Mouse (Mus musculus) heart, adult 11 months (tissue): ENCODE measurements around the gene Nudt22.
A peak's percentile ranks its signal among the peaks of the same experiment; 100 is the strongest.

ENCODE experiments used
- DNase-seq: peaks from one replicate; pipeline ENCODE4 v3.0.0; 2022

The Nudt22 gene

GRCm38 (mm10) chr19:6975537-6976521 lies 20.1 kb downstream of the Nudt22 start, which contains the start of gene Plcb3:
Gene Plcb3 (minus strand): TSS chr19:6976470.
- peak; percentile 98 for DNase-seq

GRCm38 (mm10) chr19:6974211-6975205 lies 21.4 kb downstream of the Nudt22 start, which contains the start of gene Ppp1r14b:
Gene Ppp1r14b (plus strand): TSS chr19:6974968.
- DNase-seq: peak; percentile 99

GRCm38 (mm10) chr19:6973581-6974190 lies 22.2 kb downstream of the Nudt22 start:
- no peak for DNase-seq

GRCm38 (mm10) chr19:6972247-6972917 lies 23.5 kb downstream of the Nudt22 start:
- DNase-seq: peak; percentile 93

GRCm38 (mm10) chr19:6971644-6972043 lies 24.3 kb downstream of the Nudt22 start:
- DNase-seq: no peak

- DNase-seq: peak; percentile 95
Observed at GRCm38 (mm10) chr19:6970460-6971085, 25.3 kb downstream of the Nudt22 start.

- DNase-seq: peak; percentile 98
Observed at GRCm38 (mm10) chr19:6969665-6970381, 26.1 kb downstream of the Nudt22 start.

GRCm38 (mm10) chr19:6969291-6969664 lies 26.6 kb downstream of the Nudt22 start:
- DNase-seq: no peak

- DNase-seq: peak; percentile 95
Observed at GRCm38 (mm10) chr19:6968491-6969271, 27.2 kb downstream of the Nudt22 start.

GRCm38 (mm10) chr19:6956461-6956860 lies 39.5 kb downstream of the Nudt22 start:
- peak; percentile 93 for DNase-seq

GRCm38 (mm10) chr19:6955424-6955823 lies 40.5 kb downstream of the Nudt22 start:
- DNase-seq: peak; percentile 97

GRCm38 (mm10) chr19:6954046-6954445 lies 41.9 kb downstream of the Nudt22 start:
- DNase-seq: peak; percentile 96

- DNase-seq: peak; percentile 98
Observed at GRCm38 (mm10) chr19:6952712-6953037, 43.2 kb downstream of the Nudt22 start.

GRCm38 (mm10) chr19:6951994-6952711 lies 43.8 kb downstream of the Nudt22 start:
- DNase-seq: peak; percentile 99

GRCm38 (mm10) chr19:6951381-6951968 lies 44.4 kb downstream of the Nudt22 start:
- peak; percentile 100 for DNase-seq

GRCm38 (mm10) chr19:6950613-6951153 lies 45.2 kb downstream of the Nudt22 start:
- DNase-seq: peak; percentile 97

- peak; percentile 92 for DNase-seq
Observed at GRCm38 (mm10) chr19:6949951-6950350, 46.0 kb downstream of the Nudt22 start.

- peak; percentile 92 for DNase-seq
Observed at GRCm38 (mm10) chr19:6949532-6949931, 46.4 kb downstream of the Nudt22 start.

GRCm38 (mm10) chr19:6948186-6948585 lies 47.7 kb downstream of the Nudt22 start:
- peak; percentile 90 for DNase-seq
